Mouse (Mus musculus): Measurements from ENCODE around the gene Igsf9.

GRCm38 (mm10) chr1:172450848-172451470 is 30.6 kb upstream of the Igsf9 start:
- TF ChIP-seq CTCF (conservative IDR thresholded peaks at IDR 0.05; ENCODE audit: low read length) (no peak), NANOG (IDR thresholded peaks at IDR 0.05; ENCODE audit: borderline replicate concordance, low read length) (no peak), POU5F1 (IDR thresholded peaks at IDR 0.05; ENCODE audit: borderline replicate concordance, low read length) (no peak)
